Mouse (Mus musculus): ENCODE data around the gene Zfpl1. TPM values are rescaled to one million over a fixed set of nuclear protein-coding genes. Genes with fewer than 3 reads are reported as not detected.

Zfpl1 gene
- polyA plus RNA-seq, 1 experiment: 99.1 TPM

DNA sequence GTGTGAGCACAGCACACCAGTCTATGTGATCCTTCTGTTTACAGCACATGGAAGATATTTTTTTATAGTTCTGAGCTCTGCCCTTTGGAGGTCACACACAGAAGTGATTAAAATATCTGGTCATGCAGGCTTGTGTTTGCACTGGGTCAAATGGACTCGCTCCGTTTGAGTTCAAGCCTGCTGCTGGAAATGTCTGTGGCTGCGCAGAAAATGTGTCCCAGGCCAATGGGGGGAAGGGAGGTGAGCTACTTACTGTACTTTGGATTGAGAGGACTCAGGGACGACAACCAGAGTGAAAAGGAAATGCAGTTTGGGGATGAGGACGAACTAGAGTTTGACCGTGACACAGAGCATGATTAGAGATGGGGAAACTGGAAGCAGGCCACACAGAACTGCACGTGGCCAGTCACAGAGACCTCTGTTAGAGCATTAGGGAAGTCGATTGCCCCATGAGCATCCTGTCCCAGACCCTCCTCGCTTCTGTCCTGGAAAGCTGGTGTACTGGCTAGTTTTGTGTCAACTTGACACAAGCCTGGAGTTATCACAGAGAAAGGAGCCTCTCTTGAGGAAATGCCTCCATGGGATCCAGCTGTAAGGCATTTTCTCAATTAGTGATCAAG lies 48.7 kb downstream of the Zfpl1 start:
- TF ChIP-seq POLR2A (IDR thresholded peaks at IDR 0.05; ENCODE audit: borderline replicate concordance, extremely low read depth, low read depth, low read length) (no peak), CTCF (IDR thresholded peaks at IDR 0.05; ENCODE audit: insufficient read depth, low read length) (no peak)
- Histone ChIP-seq H3K4me1 (ENCODE audit: control insufficient read depth, insufficient read depth, low read length) (no peaks in the 10 kb centered on the region), H3K4me3 (replicated peaks; ENCODE audit: extremely low read depth, low read depth, low read length) (no peak overlapping the region)
- DNase-seq: no peak
- 70% methylated on average over 9 of the region's 9 CpGs for WGBS

Other genes with a start within 250 kb of the Zfpl1 start
- gene Frmd8, start 209.7 kb downstream of the Zfpl1 start, polyA plus RNA-seq (2012; rRNA removed): 32.1 and 37.8 TPM in 2 replicates
- gene Slc25a45, start 207.1 kb downstream of the Zfpl1 start, polyA plus RNA-seq (2012; rRNA removed): 24.5 and 26.0 TPM in 2 replicates
- 1.1 and 1.2 TPM in 2 replicates for gene Tigd3, start 190.8 kb downstream of the Zfpl1 start, polyA plus RNA-seq (2012; rRNA removed)
- 87.1 and 103 TPM in 2 replicates for gene Dpf2, start 171.9 kb downstream of the Zfpl1 start, polyA plus RNA-seq (2012; rRNA removed)
- gene Cdc42ep2, start 160.1 kb downstream of the Zfpl1 start, polyA plus RNA-seq (2012; rRNA removed): 22.2 and 24.1 TPM in 2 replicates
- gene Pola2, start 120.8 kb downstream of the Zfpl1 start, polyA plus RNA-seq (2012; rRNA removed): 30.5 and 32.7 TPM in 2 replicates
- not detected in 2 replicates for gene Slc22a20, start 98.8 kb downstream of the Zfpl1 start, polyA plus RNA-seq (2012; rRNA removed)
- gene Capn1, start 69.1 kb downstream of the Zfpl1 start, polyA plus RNA-seq (2012; rRNA removed): 55.6 and 68.9 TPM in 2 replicates
- gene Syvn1, start 38.4 kb downstream of the Zfpl1 start, polyA plus RNA-seq (2012; rRNA removed): 41.1 and 47.1 TPM in 2 replicates
- gene Mrpl49, start 27.2 kb downstream of the Zfpl1 start, polyA plus RNA-seq (2012; rRNA removed): 10.8 and 13.7 TPM in 2 replicates
- gene Fau, start 27.1 kb downstream of the Zfpl1 start, polyA plus RNA-seq (2012; rRNA removed): 896 and 1,315 TPM in 2 replicates
- gene Znhit2, start 23.8 kb downstream of the Zfpl1 start, polyA plus RNA-seq (2012; rRNA removed): 47.0 and 54.7 TPM in 2 replicates
- 34.6 and 36.5 TPM in 2 replicates for gene Tm7sf2, start 16.6 kb downstream of the Zfpl1 start, polyA plus RNA-seq (2012; rRNA removed)
- 61.7 and 81.7 TPM in 2 replicates for gene Vps51, start 7.7 kb downstream of the Zfpl1 start, polyA plus RNA-seq (2012; rRNA removed)
- gene Tmem262, start 4.9 kb downstream of the Zfpl1 start, polyA plus RNA-seq (2012; rRNA removed): not detected in 2 replicates
- gene Gm28374, start 2.7 kb downstream of the Zfpl1 start, polyA plus RNA-seq (2012; rRNA removed): 0.50 and 0.60 TPM in 2 replicates
- 0.63 and 0.92 TPM in 2 replicates for gene Cdca5, start within 50 bp of the Zfpl1 start, polyA plus RNA-seq (2012; rRNA removed)
- gene AC131692.1, start 9.5 kb upstream of the Zfpl1 start, polyA plus RNA-seq (2012; rRNA removed): not detected in 2 replicates
- gene Naaladl1, start 20.8 kb upstream of the Zfpl1 start, polyA plus RNA-seq (2012; rRNA removed): 0.20 and 0.30 TPM in 2 replicates
- 25.3 and 36.7 TPM in 2 replicates for gene Sac3d1, start 33.7 kb upstream of the Zfpl1 start, polyA plus RNA-seq (2012; rRNA removed)
- gene Snx15, start 43.3 kb upstream of the Zfpl1 start, polyA plus RNA-seq (2012; rRNA removed): 43.8 and 45.2 TPM in 2 replicates
- gene Batf2, start 56.0 kb upstream of the Zfpl1 start, polyA plus RNA-seq (2012; rRNA removed): 14.6 and 15.8 TPM in 2 replicates
- gene Arl2, start 56.6 kb upstream of the Zfpl1 start, polyA plus RNA-seq (2012; rRNA removed): 128 TPM in 2 replicates
- gene Majin, start 99.4 kb upstream of the Zfpl1 start, polyA plus RNA-seq (2012; rRNA removed): 0.37 and 0.75 TPM in 2 replicates
- gene Gpha2, start 141.4 kb upstream of the Zfpl1 start, polyA plus RNA-seq (2012; rRNA removed): 1.7 and 2.6 TPM in 2 replicates
- 58.7 and 88.5 TPM in 2 replicates for gene Ppp2r5b, start 150.9 kb upstream of the Zfpl1 start, polyA plus RNA-seq (2012; rRNA removed)
- 37.0 and 37.7 TPM in 2 replicates for gene Atg2a, start 156.7 kb upstream of the Zfpl1 start, polyA plus RNA-seq (2012; rRNA removed)
- 399 and 593 TPM in 2 replicates for gene Ehd1, start 191.8 kb upstream of the Zfpl1 start, polyA plus RNA-seq (2012; rRNA removed)
- gene Cdc42bpg, start 221.5 kb upstream of the Zfpl1 start, polyA plus RNA-seq (2012; rRNA removed): 132 and 133 TPM in 2 replicates